Mouse (Mus musculus): ENCODE measurements around the gene Cdk18.

DNA sequence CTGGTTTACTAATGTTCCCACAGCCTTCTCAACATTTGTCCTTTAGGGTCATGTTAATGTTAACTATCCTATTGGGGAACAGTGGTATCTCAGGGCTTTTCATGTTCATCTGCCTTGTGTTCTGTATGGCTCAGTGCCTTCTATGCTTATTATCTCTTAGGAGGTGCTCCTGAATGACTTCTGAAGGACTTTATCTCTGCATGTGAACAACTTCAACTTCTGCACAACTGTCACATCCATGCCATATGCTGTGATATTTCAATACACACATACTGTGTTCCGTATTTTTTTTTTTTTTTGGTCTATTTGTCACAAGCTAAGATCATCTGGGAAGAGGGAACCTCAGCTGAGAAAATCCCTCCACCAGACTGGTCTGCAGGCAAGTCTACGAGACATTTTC is 61.1 kb downstream of the Cdk18 start:
- no peak for TF ChIP-seq CTCF (IDR thresholded peaks at IDR 0.05; ENCODE audit: low read depth, low read length)
- no peak for TF ChIP-seq POLR2A (IDR thresholded peaks at IDR 0.05; ENCODE audit: extremely low read depth, insufficient read depth, low read length)

Data from liver, adult 2 months (tissue).